In genomic region chr13:103333601-103334391, GRCm38 (mm10) we compare ENCODE assay signal across 8 mouse cellular contexts. TPM values are rescaled to one million over a fixed set of nuclear protein-coding genes. Genes with fewer than 3 reads are reported as not detected.
DNase-seq lines count a peak whose midpoint lies in the region; ATAC-seq lines count a peak whose summit lies in the region.

No protein-coding gene starts in this region.

- peak overlapping the region; percentile 97 for H3K4me2 ChIP-seq in embryonic facial prominence, embryonic 15.5 days (replicated peaks)
- peak overlapping the region; percentile 98 for H3K4me2 ChIP-seq in heart, embryonic 13.5 days

- no peaks in the 10 kb centered on the region for H3K9me3 ChIP-seq in embryonic facial prominence, embryonic 15.5 days (replicated peaks)
- no peaks in the 10 kb centered on the region for H3K9me3 ChIP-seq in heart, embryonic 13.5 days

- no peak overlapping the region for H3K27ac ChIP-seq in embryonic facial prominence, embryonic 15.5 days (replicated peaks)
- no peak overlapping the region for H3K27ac ChIP-seq in heart, embryonic 13.5 days (replicated peaks)

- peak overlapping the region; percentile 68 for H3K4me3 ChIP-seq in embryonic facial prominence, embryonic 15.5 days (replicated peaks)
- H3K4me3 ChIP-seq in heart, embryonic 13.5 days: peak overlapping the region; percentile 68

- no peaks in the 10 kb centered on the region for H3K36me3 ChIP-seq in embryonic facial prominence, embryonic 15.5 days
- H3K36me3 ChIP-seq in heart, embryonic 13.5 days: no peaks in the 10 kb centered on the region

- peaks cover 43% of the 10 kb centered on the region for H3K27me3 ChIP-seq in embryonic facial prominence, embryonic 15.5 days
- peaks cover 50% of the 10 kb centered on the region for H3K27me3 ChIP-seq in heart, embryonic 13.5 days (replicated peaks)

- peaks cover 12% of the 10 kb centered on the region for H3K4me1 ChIP-seq in embryonic facial prominence, embryonic 15.5 days
- peaks cover 23% of the 10 kb centered on the region for H3K4me1 ChIP-seq in heart, embryonic 13.5 days

- WGBS in embryonic facial prominence, embryonic 15.5 days: under 1% methylated on average over 73 of the region's 74 CpGs
- under 1% methylated on average over 73 of the region's 74 CpGs for WGBS in heart, embryonic 13.5 days

- H3K9ac ChIP-seq in embryonic facial prominence, embryonic 15.5 days: peak overlapping the region; percentile 54
- peak overlapping the region; percentile 84 for H3K9ac ChIP-seq in heart, embryonic 13.5 days

- peak; percentile 4 to 14 for DNase-seq in spleen, postnatal 10 days (ENCODE audit: low spot score in 2 of 2)
- DNase-seq in spleen, postnatal 4 days (ENCODE audit: low spot score in 2 of 2): no peak
- peak; percentile 66 for DNase-seq in kidney, postnatal 14 days
- peak; percentile 44 for DNase-seq in lung, postnatal 10 days
- peak; percentile 34 to 53 for DNase-seq in right cerebral cortex, adult 2 months (ENCODE audit: low spot score in 2 of 2)
- no peak for DNase-seq in natural killer cell, adult 2 months (ENCODE audit: low spot score in 2 of 2)

- peak; percentile 68 for ATAC-seq in embryonic facial prominence, embryonic 15.5 days (ENCODE audit: insufficient number of reproducible peaks, low FRiP score, low TSS enrichment, low read depth)
- ATAC-seq in heart, embryonic 13.5 days (ENCODE audit: extremely low read depth, insufficient number of reproducible peaks, low FRiP score, low TSS enrichment): peak; percentile 32

RNA-seq across cellular contexts. Expression of gene Mast4, which starts 0.5 kb away (rescaled TPM):
- 28.2 and 30.2 TPM in 2 replicates for polyA plus RNA-seq in embryonic facial prominence, embryonic 15.5 days (2015; fragmentation: Nextera tagmentation; extraction: Ambion mirVana)
- 36.8 and 39.8 TPM in 2 replicates for polyA plus RNA-seq in heart, embryonic 13.5 days (2015; fragmentation: Nextera tagmentation; extraction: Ambion mirVana)

Comparison
In these comparisons a context has a peak if more than half of its experiments do, and no peak if none do; other contexts are left out.
1. DNase-seq: peak in spleen, postnatal 10 days (2 of 2), kidney, postnatal 14 days (single experiment), lung, postnatal 10 days (single experiment) and right cerebral cortex, adult 2 months (2 of 2); none in spleen, postnatal 4 days (0 of 2) and natural killer cell, adult 2 months (0 of 2).